Mouse (Mus musculus) neural tube, embryonic 11.5 days (tissue): ENCODE results near the gene Tpsb2. TPM values are rescaled to one million over a fixed set of nuclear protein-coding genes. Genes with fewer than 3 reads are reported as not detected.

Experiments
- ATAC-seq: fragments of 200-750 bp; cut with Nextera tagmentation; 2 replicates; pipeline ENCODE4 v1.8.0; 2017; ENCODE audit warnings: moderate number of reproducible peaks, mild to moderate bottlenecking, moderate TSS enrichment, moderate library complexity; ENCODE audit not compliant: insufficient read depth, low FRiP score, low TSS enrichment
- DNase-seq: peaks from one replicate; pipeline ENCODE4 v3.0.0-alpha.2; 2015; ENCODE audit warnings: low spot score
- H3K27ac ChIP-seq: fragments of 300-500 bp; sonication (generic); 2 replicates; pipeline ENCODE4 v1.5.1; 2014; ENCODE audit warnings: low read depth, mild to moderate bottlenecking, low read length
- H3K27me3 ChIP-seq: fragments of 300-500 bp; sonication (generic); 2 replicates; pipeline ENCODE4 v1.6.1; 2014; ENCODE audit warnings: mild to moderate bottlenecking, low read length, mixed read lengths; ENCODE audit not compliant: control insufficient read depth, insufficient read depth
- H3K36me3 ChIP-seq: fragments of 300-500 bp; sonication (generic); 2 replicates; pipeline ENCODE4 v1.6.1; 2014; ENCODE audit warnings: mild to moderate bottlenecking, low read length, moderate library complexity, mixed read lengths; ENCODE audit not compliant: control insufficient read depth, insufficient read depth
- H3K4me1 ChIP-seq: fragments of 300-500 bp; sonication (generic); 2 replicates; pipeline ENCODE4 v1.6.1; 2014; ENCODE audit warnings: low read length, mixed read lengths; ENCODE audit not compliant: control insufficient read depth, insufficient read depth
- H3K4me2 ChIP-seq: fragments of 300-500 bp; sonication (generic); 2 replicates; pipeline ENCODE4 v1.6.1; 2014; ENCODE audit warnings: low read depth, mild to moderate bottlenecking, moderate library complexity
- H3K4me3 ChIP-seq: fragments of 300-500 bp; sonication (generic); 2 replicates; pipeline ENCODE4 v1.5.1; 2014; ENCODE audit warnings: low read depth, low read length
- H3K9ac ChIP-seq: fragments of 300-500 bp; sonication (generic); 2 replicates; pipeline ENCODE4 v1.6.1; 2014; ENCODE audit warnings: mild to moderate bottlenecking, low read length
- H3K9me3 ChIP-seq: fragments of 300-500 bp; sonication (generic); 2 replicates; pipeline ENCODE4 v1.6.1; 2016; ENCODE audit warnings: low read length; ENCODE audit not compliant: control insufficient read depth
- WGBS: fragments of 180-500 bp; shearing (Covaris S2); extraction: QIAGEN DNeasy Blood & Tissue Kit; methylation state at CpG from one replicate; pipeline ENCODE4 v1.1.7; 2014; 5-methylcytosine and 5-hydroxymethylcytosine counted together
- polyA plus RNA-seq: library from polyadenylated mRNA; unstranded; fragments of >200 nt; fragmentation: Nextera tagmentation; extraction: Ambion mirVana; gene quantifications from 2 replicates; pipeline ENCODE4 v1.2.1, GENCODE M21; 2014

The Tpsb2 gene
- polyA plus RNA-seq: not detected in 2 replicates

GRCm38 (mm10) chr17:25366005-25366404, at the start of gene Tpsb2:
TSS of gene Tpsb2 (plus strand) at chr17:25366305.
- no peaks in the 10 kb centered on the region for H3K36me3 ChIP-seq
- no peaks in the 10 kb centered on the region for H3K27me3 ChIP-seq
- no peak within 1 kb of the TSS for H3K27ac ChIP-seq
- H3K9me3 ChIP-seq: no peaks in the 10 kb centered on the region
- no peak for DNase-seq
- H3K4me1 ChIP-seq: no peaks in the 10 kb centered on the region
- no peak within 1 kb of the TSS for H3K9ac ChIP-seq
- H3K4me2 ChIP-seq: no peak within 1 kb of the TSS
- ATAC-seq: no peak
- H3K4me3 ChIP-seq: no peak within 1 kb of the TSS
- 76% methylated on average over 2 of the region's 2 CpGs for WGBS

- no peak within 1 kb of the TSS for H3K9ac ChIP-seq
- H3K4me3 ChIP-seq: no peak within 1 kb of the TSS
- WGBS: 81% methylated on average over 5 of the region's 5 CpGs
- ATAC-seq: no peak
- H3K4me1 ChIP-seq: no peaks in the 10 kb centered on the region
- no peak for DNase-seq
- H3K27ac ChIP-seq: no peak within 1 kb of the TSS
- H3K27me3 ChIP-seq: no peaks in the 10 kb centered on the region
- H3K9me3 ChIP-seq: no peaks in the 10 kb centered on the region
- H3K36me3 ChIP-seq: no peaks in the 10 kb centered on the region
- H3K4me2 ChIP-seq: no peak within 1 kb of the TSS
Measured at GRCm38 (mm10) chr17:25318354-25318753, 47.8 kb upstream of the Tpsb2 start, which contains the start of gene Prss29. TSS of gene Prss29 (plus strand) at chr17:25318654.

GRCm38 (mm10) chr17:25320819-25321218, 45.3 kb upstream of the Tpsb2 start:
- WGBS: 91% methylated on average over 8 of the region's 8 CpGs
- no peaks in the 10 kb centered on the region for H3K9me3 ChIP-seq
- H3K4me1 ChIP-seq: no peaks in the 10 kb centered on the region
- H3K9ac ChIP-seq: no peak overlapping the region
- H3K4me3 ChIP-seq: no peak overlapping the region
- H3K4me2 ChIP-seq: no peak overlapping the region
- no peaks in the 10 kb centered on the region for H3K36me3 ChIP-seq
- no peaks in the 10 kb centered on the region for H3K27me3 ChIP-seq
- H3K27ac ChIP-seq: no peak overlapping the region
- ATAC-seq: no peak
- DNase-seq: no peak

GRCm38 (mm10) chr17:25322930-25323329, 43.2 kb upstream of the Tpsb2 start:
- no peaks in the 10 kb centered on the region for H3K9me3 ChIP-seq
- H3K4me3 ChIP-seq: no peak overlapping the region
- 19% methylated on average over 2 of the region's 2 CpGs for WGBS
- H3K27me3 ChIP-seq: no peaks in the 10 kb centered on the region
- H3K9ac ChIP-seq: no peak overlapping the region
- DNase-seq (no peak), ATAC-seq (no peak)
- no peak overlapping the region for H3K27ac ChIP-seq
- H3K4me2 ChIP-seq: no peak overlapping the region
- H3K4me1 ChIP-seq: no peaks in the 10 kb centered on the region
- no peaks in the 10 kb centered on the region for H3K36me3 ChIP-seq

- Histone ChIP-seq H3K4me1 (no peaks in the 10 kb centered on the region), H3K9ac (no peak overlapping the region), H3K36me3 (no peaks in the 10 kb centered on the region), H3K4me3 (no peak overlapping the region), H3K4me2 (no peak overlapping the region), H3K27me3 (no peaks in the 10 kb centered on the region), H3K9me3 (no peaks in the 10 kb centered on the region), H3K27ac (no peak overlapping the region)
- DNase-seq (no peak), ATAC-seq (no peak)
- 78% methylated on average over 9 of the region's 9 CpGs for WGBS
Measured at GRCm38 (mm10) chr17:25332321-25332720, 33.8 kb upstream of the Tpsb2 start.

- no peaks in the 10 kb centered on the region for H3K4me1 ChIP-seq
- ATAC-seq (no peak), DNase-seq (peak; percentile 82)
- no peak overlapping the region for H3K9ac ChIP-seq
- H3K36me3 ChIP-seq: no peaks in the 10 kb centered on the region
- H3K4me2 ChIP-seq: no peak overlapping the region
- no peaks in the 10 kb centered on the region for H3K27me3 ChIP-seq
- 3% methylated on average over 8 of the region's 8 CpGs for WGBS
- no peaks in the 10 kb centered on the region for H3K9me3 ChIP-seq
- no peak overlapping the region for H3K27ac ChIP-seq
- no peak overlapping the region for H3K4me3 ChIP-seq
Measured at GRCm38 (mm10) chr17:25333943-25334342, 32.2 kb upstream of the Tpsb2 start.

- Histone ChIP-seq H3K27ac (no peak overlapping the region), H3K4me1 (no peaks in the 10 kb centered on the region), H3K27me3 (no peaks in the 10 kb centered on the region), H3K4me3 (no peak overlapping the region), H3K9ac (no peak overlapping the region), H3K9me3 (no peaks in the 10 kb centered on the region), H3K4me2 (no peak overlapping the region), H3K36me3 (no peaks in the 10 kb centered on the region)
- DNase-seq (no peak), ATAC-seq (no peak)
- WGBS: 85% methylated on average over 4 of the region's 4 CpGs
Measured at GRCm38 (mm10) chr17:25338218-25338617, 27.9 kb upstream of the Tpsb2 start.

GRCm38 (mm10) chr17:25340003-25340402, 26.1 kb upstream of the Tpsb2 start:
- WGBS: 85% methylated on average over 6 of the region's 6 CpGs
- H3K36me3 ChIP-seq: no peaks in the 10 kb centered on the region
- H3K4me3 ChIP-seq: no peak overlapping the region
- no peaks in the 10 kb centered on the region for H3K27me3 ChIP-seq
- H3K4me1 ChIP-seq: no peaks in the 10 kb centered on the region
- H3K9me3 ChIP-seq: no peaks in the 10 kb centered on the region
- H3K4me2 ChIP-seq: no peak overlapping the region
- no peak for DNase-seq
- no peak overlapping the region for H3K9ac ChIP-seq
- H3K27ac ChIP-seq: no peak overlapping the region
- no peak for ATAC-seq

- Histone ChIP-seq H3K27me3 (no peaks in the 10 kb centered on the region), H3K4me3 (no peak overlapping the region), H3K9me3 (no peaks in the 10 kb centered on the region), H3K36me3 (no peaks in the 10 kb centered on the region), H3K4me1 (no peaks in the 10 kb centered on the region), H3K4me2 (no peak overlapping the region), H3K27ac (no peak overlapping the region), H3K9ac (no peak overlapping the region)
- WGBS: 75% methylated on average over 3 of the region's 3 CpGs
- ATAC-seq (no peak), DNase-seq (no peak)
Measured at GRCm38 (mm10) chr17:25341490-25341889, 24.6 kb upstream of the Tpsb2 start.
